Mouse (Mus musculus) forelimb bud, embryonic 11.5 days (tissue): Measurements from ENCODE around the gene Atp5h.

Source experiments
- DNase-seq: peaks from one replicate; pipeline ENCODE4 v3.0.0-alpha.2; 2012; ENCODE audit warnings: low read depth, low spot score

Atp5h gene

GRCm38 (mm10) chr11:115437571-115438122, 17.9 kb upstream of the Atp5h start:
- DNase-seq: no peak

GRCm38 (mm10) chr11:115435596-115436337, 16.0 kb upstream of the Atp5h start:
- peak; percentile 34 for DNase-seq

GRCm38 (mm10) chr11:115433342-115433741, 13.6 kb upstream of the Atp5h start:
- no peak for DNase-seq

DNA sequence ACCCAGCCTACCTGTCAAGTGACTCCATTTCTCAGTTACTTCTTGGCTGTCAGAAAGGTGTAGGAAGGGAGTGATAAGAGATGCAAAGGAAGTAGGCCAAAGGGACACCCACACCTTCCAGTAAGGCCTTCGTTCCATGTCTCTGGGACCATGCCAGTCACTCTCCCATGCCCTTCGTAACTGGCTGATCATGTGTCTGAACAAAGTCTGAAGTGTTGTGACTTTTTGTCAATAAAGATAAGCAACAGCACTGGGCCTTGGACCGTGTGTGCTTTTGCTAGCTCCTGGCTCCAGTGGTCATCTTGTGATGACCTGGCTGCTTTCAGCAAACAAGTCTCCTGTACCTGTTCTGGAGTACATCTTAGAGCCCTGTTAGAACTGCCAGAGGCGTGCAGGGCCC, 13.1 kb upstream of the Atp5h start:
- no peak for DNase-seq

- DNase-seq: no peak
Observed at GRCm38 (mm10) chr11:115430561-115430960, 10.8 kb upstream of the Atp5h start.

GRCm38 (mm10) chr11:115429307-115429706, 9.5 kb upstream of the Atp5h start:
- DNase-seq: no peak

DNA sequence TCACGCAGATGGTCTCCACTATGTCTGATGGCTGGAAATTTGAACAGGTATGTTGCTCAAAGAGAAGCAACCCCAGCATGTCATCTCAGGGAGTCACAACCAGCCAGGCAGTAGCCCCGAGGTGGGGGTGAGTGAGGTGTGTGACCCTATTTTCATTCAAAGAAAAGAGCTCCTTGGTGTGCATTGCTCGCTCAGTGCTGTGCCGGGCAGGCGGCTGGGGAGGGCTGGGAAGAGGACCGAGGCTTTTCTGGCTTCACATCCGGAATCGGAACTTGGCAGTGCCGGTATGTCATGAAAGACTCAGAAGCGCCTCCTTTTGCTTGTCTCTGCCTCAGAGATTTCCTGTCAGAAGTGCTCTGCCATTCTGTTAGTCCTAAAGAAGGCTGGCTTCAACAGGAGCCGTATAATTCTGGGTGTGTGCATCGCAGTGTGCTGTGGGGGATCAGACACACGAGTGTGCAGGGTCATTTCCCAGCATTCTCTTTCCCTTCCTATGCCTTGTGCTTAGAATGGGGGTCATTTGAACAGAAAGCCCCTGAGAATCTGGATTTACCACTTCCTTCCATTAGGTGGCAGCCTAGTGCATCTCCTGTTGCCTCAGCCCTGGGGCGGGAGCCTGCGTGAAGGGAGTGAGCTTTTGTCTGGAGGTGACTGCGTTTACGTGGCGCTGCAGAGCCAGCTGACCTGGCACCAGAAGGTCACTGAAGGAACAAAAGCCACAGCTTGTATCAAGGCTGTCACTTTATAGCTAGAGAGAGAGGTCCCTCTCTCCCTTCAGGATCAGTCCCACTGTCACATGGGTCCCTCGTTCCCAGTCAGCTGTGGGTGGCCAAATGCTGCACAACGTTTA, 7.9 kb upstream of the Atp5h start:
- peak; percentile 89 for DNase-seq

GRCm38 (mm10) chr11:115425671-115426070, 5.9 kb upstream of the Atp5h start:
- DNase-seq: no peak

DNA sequence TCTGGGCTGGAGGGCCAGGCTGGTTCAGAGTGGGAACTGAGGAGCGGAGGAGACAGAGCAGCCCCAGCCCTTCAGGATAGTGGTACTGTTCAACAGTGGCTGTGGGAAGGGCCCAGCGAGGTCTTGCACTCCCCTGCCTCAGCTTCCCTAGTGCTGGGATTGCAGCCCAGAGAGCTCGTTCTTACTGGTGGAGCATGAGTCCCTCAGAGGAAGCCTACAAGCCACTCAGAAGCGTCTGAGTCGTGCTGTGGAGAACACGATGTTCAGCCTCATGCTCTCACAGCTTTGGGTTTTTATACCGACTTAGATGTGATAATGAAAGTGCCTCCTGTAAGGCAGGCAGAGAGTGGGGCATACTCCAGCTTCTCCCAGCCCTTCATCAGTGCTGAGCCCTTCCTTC, 4.9 kb upstream of the Atp5h start:
- no peak for DNase-seq

DNA sequence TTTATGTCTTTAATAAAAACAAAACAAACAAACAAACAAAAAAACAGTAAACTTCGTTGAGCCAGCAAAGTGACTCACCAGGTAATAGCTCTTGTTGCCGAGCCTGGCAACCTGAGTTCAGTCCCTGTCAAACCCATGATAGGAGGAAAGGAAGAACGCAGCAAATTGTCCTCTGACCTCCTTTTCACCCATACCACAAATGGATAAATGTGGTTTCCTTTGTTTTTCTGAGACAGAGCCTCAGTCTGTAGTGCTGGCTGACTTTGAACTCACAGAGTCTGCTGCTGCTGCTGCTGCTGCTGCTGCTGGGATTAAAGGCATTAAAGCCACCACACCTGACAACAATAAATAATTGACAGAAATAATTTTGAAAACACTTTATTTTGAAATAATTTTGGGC, 3.3 kb upstream of the Atp5h start:
- DNase-seq: no peak

DNA sequence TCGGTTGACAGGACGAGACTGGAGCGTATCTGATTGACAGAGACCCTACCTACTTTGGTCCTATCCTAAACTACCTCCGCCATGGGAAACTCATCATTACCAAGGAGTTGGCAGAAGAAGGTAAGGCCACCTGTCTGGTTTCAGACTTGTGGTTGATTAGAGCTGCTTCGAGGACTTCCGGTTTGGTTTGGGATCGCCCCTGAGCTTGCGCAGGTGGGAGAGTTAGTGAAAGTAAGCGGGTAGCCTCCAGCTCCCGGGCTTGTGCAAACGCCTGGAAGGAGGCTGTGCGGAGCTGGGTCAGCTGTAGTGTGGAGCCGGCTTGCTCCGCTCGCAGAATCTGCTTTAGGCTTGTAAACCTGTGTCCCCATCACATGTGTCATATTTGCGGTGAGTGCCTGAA, 2.2 kb upstream of the Atp5h start:
- no peak for DNase-seq

GRCm38 (mm10) chr11:115421328-115421727, 1.6 kb upstream of the Atp5h start:
- no peak for DNase-seq

GRCm38 (mm10) chr11:115420336-115421190, 801 bp upstream of the Atp5h start:
- peak; percentile 45 for DNase-seq

GRCm38 (mm10) chr11:115409556-115409955, 10.2 kb downstream of the Atp5h start:
- DNase-seq: no peak

- no peak for DNase-seq
Observed at GRCm38 (mm10) chr11:115408266-115408920, 11.4 kb downstream of the Atp5h start.

DNA sequence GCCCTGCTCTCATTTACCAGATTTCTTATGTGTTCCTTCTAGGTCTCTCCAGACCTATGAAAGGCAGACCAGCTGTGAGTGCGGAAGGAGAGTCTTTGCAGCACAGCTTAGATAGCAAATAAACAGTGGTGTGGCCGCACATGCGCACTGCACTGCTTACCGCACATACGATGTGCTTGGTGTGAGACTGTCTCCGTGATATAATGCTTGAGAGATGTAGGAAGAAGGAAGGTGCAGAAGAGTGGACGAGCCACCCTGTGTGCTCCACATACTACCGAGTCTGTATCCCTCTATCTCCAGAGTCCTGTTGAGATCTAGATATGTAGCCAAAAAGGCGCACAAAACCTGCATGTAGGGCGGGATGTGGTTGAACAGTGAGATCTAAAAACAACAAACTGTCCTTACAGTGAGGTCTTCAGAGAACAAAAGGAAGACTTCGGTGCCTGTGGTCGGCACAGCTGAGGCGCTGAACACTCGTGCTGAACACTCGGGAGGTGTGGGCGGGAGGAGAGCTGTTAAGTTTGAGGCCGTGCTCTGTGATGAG, 12.8 kb downstream of the Atp5h start:
- no peak for DNase-seq

DNA sequence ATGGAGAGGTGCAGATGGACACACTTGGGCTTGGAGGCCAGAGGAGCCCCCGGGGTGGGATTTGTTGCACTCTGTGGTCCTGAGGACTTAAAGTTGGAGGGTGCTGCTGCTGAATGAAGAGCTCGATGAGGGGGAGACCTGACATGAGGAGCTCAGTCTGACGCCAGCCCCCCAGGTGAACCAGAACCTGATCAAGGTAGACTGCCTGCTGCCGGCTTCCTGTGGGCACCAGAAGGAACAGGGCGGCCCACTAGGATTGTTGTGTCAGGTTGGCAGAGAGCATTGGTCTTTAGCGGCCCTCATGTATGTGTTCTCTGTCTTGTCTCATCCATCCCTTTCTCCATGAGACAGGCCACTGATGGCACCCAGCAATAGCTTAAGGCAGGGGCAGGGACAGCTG, 14.0 kb downstream of the Atp5h start:
- no peak for DNase-seq

DNA sequence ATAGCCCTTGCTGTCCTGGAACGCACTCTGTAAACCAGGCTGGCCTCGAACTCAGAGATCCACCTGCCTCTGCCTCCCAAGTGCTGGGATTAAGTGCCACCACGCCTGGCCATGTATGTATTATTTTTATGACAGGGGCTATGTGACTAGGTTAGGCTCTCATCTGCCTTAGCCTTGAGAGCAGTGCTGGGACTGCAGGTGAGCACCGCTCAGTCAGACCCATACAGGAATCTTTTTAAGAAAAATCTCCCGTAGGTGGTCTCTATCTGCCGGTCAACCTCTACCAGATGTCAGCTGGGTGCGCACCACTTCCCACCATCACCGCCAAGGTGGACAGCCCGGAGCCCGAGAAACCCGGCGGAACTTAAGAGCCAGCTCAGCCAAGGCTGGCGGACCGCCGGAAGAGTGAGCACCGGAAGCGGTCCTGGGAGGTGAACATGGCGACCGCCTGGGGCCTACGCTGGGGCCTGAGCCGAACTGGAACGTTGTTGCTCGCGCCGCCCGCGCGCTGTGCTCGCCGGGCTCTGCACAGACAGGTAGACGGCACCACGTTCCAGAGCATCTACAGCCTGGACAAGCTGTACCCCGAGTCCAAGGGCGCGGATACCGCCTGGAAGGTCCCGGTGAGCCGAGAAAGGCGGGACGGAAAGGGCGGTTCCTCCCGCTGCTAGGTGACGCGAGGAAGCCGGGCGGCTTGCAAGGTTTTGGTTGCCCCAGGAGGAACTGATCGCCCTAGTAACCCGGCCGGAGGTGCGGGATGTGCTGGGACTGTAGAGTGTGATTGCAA, 16.2 kb downstream of the Atp5h start, which contains the start of gene Mrpl58:
Mrpl58 (plus strand) TSS at position 415 of the 787 bp plus-strand sequence.
- DNase-seq: peak; percentile 85

GRCm38 (mm10) chr11:115400630-115401391, 19.0 kb downstream of the Atp5h start:
- no peak for DNase-seq
